Mouse (Mus musculus): Measurements from ENCODE around the gene Dock2. TPM values are rescaled to one million over a fixed set of nuclear protein-coding genes. Genes with fewer than 3 reads are reported as not detected.

Dock2 gene
- polyA plus RNA-seq, 1 experiment: 48.9 TPM

GRCm38 (mm10) chr11:34275941-34276340, 507.8 kb downstream of the Dock2 start:
- WGBS: 95% methylated on average over 2 of the region's 2 CpGs
- TF ChIP-seq POLR2A (IDR thresholded peaks at IDR 0.05; ENCODE audit: control insufficient read depth, extremely low read depth, insufficient read depth, low read length, poor library complexity): no peak
- no peaks in the 10 kb centered on the region for H3K27me3 ChIP-seq (ENCODE audit: control insufficient read depth, insufficient read depth, low read length)
- no peak overlapping the region for H3K27ac ChIP-seq (ENCODE audit: control insufficient read depth, insufficient read depth, low read length)
- H3K4me3 ChIP-seq (ENCODE audit: control insufficient read depth, insufficient read depth, low read length): no peak overlapping the region
- peak; percentile 24 for DNase-seq
- H3K36me3 ChIP-seq (ENCODE audit: control insufficient read depth, insufficient read depth, low read length): peaks cover 20% of the 10 kb centered on the region
- no peaks in the 10 kb centered on the region for H3K4me1 ChIP-seq (replicated peaks; ENCODE audit: control insufficient read depth, insufficient read depth, low read length)

- Histone ChIP-seq H3K4me3 (ENCODE audit: control insufficient read depth, insufficient read depth, low read length) (no peak overlapping the region), H3K27ac (ENCODE audit: control insufficient read depth, insufficient read depth, low read length) (no peak overlapping the region), H3K27me3 (ENCODE audit: control insufficient read depth, insufficient read depth, low read length) (no peaks in the 10 kb centered on the region), H3K36me3 (ENCODE audit: control insufficient read depth, insufficient read depth, low read length) (peaks cover 24% of the 10 kb centered on the region), H3K4me1 (replicated peaks; ENCODE audit: control insufficient read depth, insufficient read depth, low read length) (no peaks in the 10 kb centered on the region)
- no peak for DNase-seq
- 93% methylated on average over 10 of the region's 10 CpGs for WGBS
- no peak for TF ChIP-seq POLR2A (IDR thresholded peaks at IDR 0.05; ENCODE audit: control insufficient read depth, extremely low read depth, insufficient read depth, low read length, poor library complexity)
- no peak for TF ChIP-seq CTCF (IDR thresholded peaks at IDR 0.05; ENCODE audit: borderline replicate concordance, control insufficient read depth, extremely low read depth, insufficient read depth, low read length, poor library complexity)
Observed at GRCm38 (mm10) chr11:34272016-34272415, 511.7 kb downstream of the Dock2 start.

- no peaks in the 10 kb centered on the region for H3K4me1 ChIP-seq (replicated peaks; ENCODE audit: control insufficient read depth, insufficient read depth, low read length)
- peaks cover 58% of the 10 kb centered on the region for H3K36me3 ChIP-seq (ENCODE audit: control insufficient read depth, insufficient read depth, low read length)
- TF ChIP-seq CTCF (IDR thresholded peaks at IDR 0.05; ENCODE audit: borderline replicate concordance, control insufficient read depth, extremely low read depth, insufficient read depth, low read length, poor library complexity) (no peak), POLR2A (IDR thresholded peaks at IDR 0.05; ENCODE audit: control insufficient read depth, extremely low read depth, insufficient read depth, low read length, poor library complexity) (no peak)
- no peak for DNase-seq
- H3K27ac ChIP-seq (ENCODE audit: control insufficient read depth, insufficient read depth, low read length): no peak overlapping the region
- no peaks in the 10 kb centered on the region for H3K27me3 ChIP-seq (ENCODE audit: control insufficient read depth, insufficient read depth, low read length)
- no peak overlapping the region for H3K4me3 ChIP-seq (ENCODE audit: control insufficient read depth, insufficient read depth, low read length)
- WGBS: 92% methylated on average over 1 of the region's 1 CpGs
Observed at GRCm38 (mm10) chr11:34264099-34264498, 519.6 kb downstream of the Dock2 start.

- 94% methylated on average over 12 of the region's 12 CpGs for WGBS
- Histone ChIP-seq H3K36me3 (ENCODE audit: control insufficient read depth, insufficient read depth, low read length) (peaks cover 63% of the 10 kb centered on the region), H3K4me3 (ENCODE audit: control insufficient read depth, insufficient read depth, low read length) (no peak overlapping the region), H3K27me3 (ENCODE audit: control insufficient read depth, insufficient read depth, low read length) (no peaks in the 10 kb centered on the region), H3K4me1 (replicated peaks; ENCODE audit: control insufficient read depth, insufficient read depth, low read length) (no peaks in the 10 kb centered on the region), H3K27ac (ENCODE audit: control insufficient read depth, insufficient read depth, low read length) (no peak overlapping the region)
- DNase-seq: no peak
- TF ChIP-seq POLR2A (IDR thresholded peaks at IDR 0.05; ENCODE audit: control insufficient read depth, extremely low read depth, insufficient read depth, low read length, poor library complexity) (no peak), CTCF (IDR thresholded peaks at IDR 0.05; ENCODE audit: borderline replicate concordance, control insufficient read depth, extremely low read depth, insufficient read depth, low read length, poor library complexity) (no peak)
Observed at GRCm38 (mm10) chr11:34258849-34259469, 524.7 kb downstream of the Dock2 start.

GRCm38 (mm10) chr11:34257548-34258189, 526.0 kb downstream of the Dock2 start:
- TF ChIP-seq CTCF (IDR thresholded peaks at IDR 0.05; ENCODE audit: borderline replicate concordance, control insufficient read depth, extremely low read depth, insufficient read depth, low read length, poor library complexity): no peak
- no peak for TF ChIP-seq POLR2A (IDR thresholded peaks at IDR 0.05; ENCODE audit: control insufficient read depth, extremely low read depth, insufficient read depth, low read length, poor library complexity)
- Histone ChIP-seq H3K4me3 (ENCODE audit: control insufficient read depth, insufficient read depth, low read length) (no peak overlapping the region), H3K4me1 (replicated peaks; ENCODE audit: control insufficient read depth, insufficient read depth, low read length) (no peaks in the 10 kb centered on the region), H3K27me3 (ENCODE audit: control insufficient read depth, insufficient read depth, low read length) (no peaks in the 10 kb centered on the region), H3K36me3 (ENCODE audit: control insufficient read depth, insufficient read depth, low read length) (peaks cover 62% of the 10 kb centered on the region), H3K27ac (ENCODE audit: control insufficient read depth, insufficient read depth, low read length) (no peak overlapping the region)
- no peak for DNase-seq
- 97% methylated on average over 11 of the region's 11 CpGs for WGBS

- no peak for DNase-seq
- WGBS: 91% methylated on average over 6 of the region's 6 CpGs
- H3K36me3 ChIP-seq (ENCODE audit: control insufficient read depth, insufficient read depth, low read length): peaks cover 54% of the 10 kb centered on the region
Observed at GRCm38 (mm10) chr11:34242979-34243378, 540.7 kb downstream of the Dock2 start.

More at GRCm38 (mm10) chr11:34242979-34243378, 540.7 kb downstream of the Dock2 start:
- no peak overlapping the region for H3K4me3 ChIP-seq (ENCODE audit: control insufficient read depth, insufficient read depth, low read length)
- no peaks in the 10 kb centered on the region for H3K4me1 ChIP-seq (replicated peaks; ENCODE audit: control insufficient read depth, insufficient read depth, low read length)
- TF ChIP-seq POLR2A (IDR thresholded peaks at IDR 0.05; ENCODE audit: control insufficient read depth, extremely low read depth, insufficient read depth, low read length, poor library complexity): no peak
- no peak for TF ChIP-seq CTCF (IDR thresholded peaks at IDR 0.05; ENCODE audit: borderline replicate concordance, control insufficient read depth, extremely low read depth, insufficient read depth, low read length, poor library complexity)
- H3K27ac ChIP-seq (ENCODE audit: control insufficient read depth, insufficient read depth, low read length): no peak overlapping the region
- H3K27me3 ChIP-seq (ENCODE audit: control insufficient read depth, insufficient read depth, low read length): no peaks in the 10 kb centered on the region
